Mouse (Mus musculus): ENCODE data around the gene Pex19.

The Pex19 gene

GRCm38 (mm10) chr1:172133535-172133934 is 7.0 kb downstream of the Pex19 start:
- no peak for DNase-seq (ENCODE audit: low spot score in 2 of 2)

- no peak for DNase-seq (ENCODE audit: low spot score in 2 of 2)
These were observed 7.5 kb downstream of the Pex19 start for GRCm38 (mm10) chr1:172134072-172134471.

GRCm38 (mm10) chr1:172140160-172140559 is 13.6 kb downstream of the Pex19 start:
- no peak for DNase-seq (ENCODE audit: low spot score in 2 of 2)

- no peak for DNase-seq (ENCODE audit: low spot score in 2 of 2)
These were observed 14.3 kb downstream of the Pex19 start for GRCm38 (mm10) chr1:172140825-172141224.

GRCm38 (mm10) chr1:172141529-172141928 is 15.0 kb downstream of the Pex19 start:
- DNase-seq (ENCODE audit: low spot score in 2 of 2), result no peak

GRCm38 (mm10) chr1:172143570-172143969 is 17.0 kb downstream of the Pex19 start:
- peak in 1 of 2 experiments; percentile 55 for DNase-seq (ENCODE audit: low spot score in 2 of 2)

GRCm38 (mm10) chr1:172147835-172148278 is 21.3 kb downstream of the Pex19 start, which contains the start of gene Dcaf8:
Gene Dcaf8 (plus strand): TSS chr1:172148084.
- DNase-seq (ENCODE audit: low spot score in 2 of 2), result peak; percentile 89 to 95

GRCm38 (mm10) chr1:172148279-172148954 is 21.9 kb downstream of the Pex19 start:
- DNase-seq (ENCODE audit: low spot score in 2 of 2), result peak in 1 of 2 experiments; percentile 14

- no peak for DNase-seq (ENCODE audit: low spot score in 2 of 2)
These were observed 22.6 kb downstream of the Pex19 start for GRCm38 (mm10) chr1:172148955-172149815.

- no peak for DNase-seq (ENCODE audit: low spot score in 2 of 2)
These were observed 28.0 kb downstream of the Pex19 start for GRCm38 (mm10) chr1:172154536-172154935.

GRCm38 (mm10) chr1:172155518-172155917 is 29.0 kb downstream of the Pex19 start:
- no peak for DNase-seq (ENCODE audit: low spot score in 2 of 2)

- DNase-seq (ENCODE audit: low spot score in 2 of 2), result no peak
These were observed 33.4 kb downstream of the Pex19 start for GRCm38 (mm10) chr1:172159970-172160369.

- DNase-seq (ENCODE audit: low spot score in 2 of 2), result no peak
These were observed 34.0 kb downstream of the Pex19 start for GRCm38 (mm10) chr1:172160508-172160907.

GRCm38 (mm10) chr1:172162009-172162408 is 35.5 kb downstream of the Pex19 start:
- no peak for DNase-seq (ENCODE audit: low spot score in 2 of 2)

- no peak for DNase-seq (ENCODE audit: low spot score in 2 of 2)
These were observed 36.4 kb downstream of the Pex19 start for GRCm38 (mm10) chr1:172162959-172163358.

- no peak for DNase-seq (ENCODE audit: low spot score in 2 of 2)
These were observed 41.4 kb downstream of the Pex19 start for GRCm38 (mm10) chr1:172167911-172168310.

- no peak for DNase-seq (ENCODE audit: low spot score in 2 of 2)
These were observed 43.3 kb downstream of the Pex19 start for GRCm38 (mm10) chr1:172169809-172170208.

GRCm38 (mm10) chr1:172172381-172172780 is 45.8 kb downstream of the Pex19 start:
- DNase-seq (ENCODE audit: low spot score in 2 of 2), result no peak

- DNase-seq (ENCODE audit: low spot score in 2 of 2), result no peak
These were observed 46.6 kb downstream of the Pex19 start for GRCm38 (mm10) chr1:172173181-172173580.

GRCm38 (mm10) chr1:172177791-172178190 is 51.2 kb downstream of the Pex19 start:
- DNase-seq (ENCODE audit: low spot score in 2 of 2), result no peak

- no peak for DNase-seq (ENCODE audit: low spot score in 2 of 2)
These were observed 52.5 kb downstream of the Pex19 start for GRCm38 (mm10) chr1:172179102-172179501.

- DNase-seq (ENCODE audit: low spot score in 2 of 2), result no peak
These were observed 54.3 kb downstream of the Pex19 start for GRCm38 (mm10) chr1:172180881-172181280.

- DNase-seq (ENCODE audit: low spot score in 2 of 2), result no peak
These were observed 55.2 kb downstream of the Pex19 start for GRCm38 (mm10) chr1:172181777-172182176.

Measured in cerebellum, postnatal 4 days (tissue).